Mouse (Mus musculus) embryonic fibroblast, embryonic 13.5 days (primary cell): Measurements from ENCODE around the gene Gp1ba. TPM values are rescaled to one million over a fixed set of nuclear protein-coding genes. Genes with fewer than 3 reads are reported as not detected.

Experiments used
- H3K27ac ChIP-seq: 2 replicates; pipeline ENCODE4 v1.5.1; 2012; ENCODE audit warnings: low read length, control low read depth, inconsistent platforms; ENCODE audit not compliant: insufficient read depth
- H3K4me1 ChIP-seq: 2 replicates; pipeline ENCODE4 v1.6.1; 2011; ENCODE audit warnings: low read length; ENCODE audit not compliant: control insufficient read depth, insufficient read depth
- H3K4me3 ChIP-seq: 2 replicates; pipeline ENCODE4 v1.5.1; 2011; ENCODE audit warnings: mild to moderate bottlenecking, control low read depth, low read length; ENCODE audit not compliant: insufficient read depth
- CTCF ChIP-seq: IDR thresholded peaks from 2 replicates; pipeline ENCODE4 v1.5.1; 2011; ENCODE audit warnings: mild to moderate bottlenecking, control low read depth, low read length, moderate library complexity, borderline replicate concordance; ENCODE audit not compliant: insufficient read depth
- POLR2A ChIP-seq: IDR thresholded peaks from 2 replicates; pipeline ENCODE4 v1.6.1; 2011; ENCODE audit warnings: low read depth, mild to moderate bottlenecking, control low read depth, low read length, moderate library complexity
- polyA plus RNA-seq: library from polyadenylated mRNA; stranded (reverse); fragments of >200 nt; gene quantifications from 2 replicates; pipeline ENCODE4 v1.2.4, GENCODE M21; 2011; ENCODE audit warnings: low read depth; ENCODE audit not compliant: missing spikeins, insufficient read length

Gp1ba gene
- polyA plus RNA-seq, 1 experiment: not detected

- Histone ChIP-seq H3K4me3 (no peak overlapping the region), H3K27ac (no peak overlapping the region), H3K4me1 (no peaks in the 10 kb centered on the region)
- TF ChIP-seq POLR2A: no peak
- no peak for TF ChIP-seq CTCF
These were observed 12.0 kb upstream of the Gp1ba start for GRCm38 (mm10) chr11:70626877-70627276.

- Histone ChIP-seq H3K4me3 (no peak overlapping the region), H3K4me1 (no peaks in the 10 kb centered on the region), H3K27ac (no peak overlapping the region)
- TF ChIP-seq POLR2A (no peak), CTCF (no peak)
These were observed 10.5 kb upstream of the Gp1ba start for GRCm38 (mm10) chr11:70628431-70628830.

- no peak overlapping the region for H3K4me3 ChIP-seq
- TF ChIP-seq CTCF (no peak), POLR2A (no peak)
These were observed 9.4 kb upstream of the Gp1ba start for GRCm38 (mm10) chr11:70629557-70629956.

GRCm38 (mm10) chr11:70630129-70630528, 8.8 kb upstream of the Gp1ba start:
- Histone ChIP-seq H3K4me1 (no peaks in the 10 kb centered on the region), H3K4me3 (no peak overlapping the region), H3K27ac (no peak overlapping the region)
- no peak for TF ChIP-seq POLR2A
- no peak for TF ChIP-seq CTCF

More at GRCm38 (mm10) chr11:70629557-70629956, 9.4 kb upstream of the Gp1ba start:
- H3K4me1 ChIP-seq: no peaks in the 10 kb centered on the region
- no peak overlapping the region for H3K27ac ChIP-seq

- Histone ChIP-seq H3K4me1 (no peaks in the 10 kb centered on the region), H3K27ac (no peak overlapping the region), H3K4me3 (no peak overlapping the region)
- no peak for TF ChIP-seq CTCF
- no peak for TF ChIP-seq POLR2A
These were observed 3.3 kb upstream of the Gp1ba start for GRCm38 (mm10) chr11:70635601-70636000.

- Histone ChIP-seq H3K4me1 (no peaks in the 10 kb centered on the region), H3K27ac (no peak overlapping the region), H3K4me3 (no peak overlapping the region)
- no peak for TF ChIP-seq POLR2A
- TF ChIP-seq CTCF: no peak
These were observed 1.2 kb upstream of the Gp1ba start for GRCm38 (mm10) chr11:70637764-70638163.

- Histone ChIP-seq H3K4me1 (no peaks in the 10 kb centered on the region), H3K27ac (no peak overlapping the region), H3K4me3 (no peak overlapping the region)
- TF ChIP-seq POLR2A: no peak
These were observed 629 bp upstream of the Gp1ba start for GRCm38 (mm10) chr11:70638293-70638692.

- Histone ChIP-seq H3K27ac (no peak overlapping the region), H3K4me3 (no peak overlapping the region), H3K4me1 (no peaks in the 10 kb centered on the region)
- TF ChIP-seq POLR2A: 0 out of 2 replicates have a peak, but pooled peaks have one; percentile 6
- TF ChIP-seq CTCF: no peak
These were observed 1.1 kb downstream of the Gp1ba start for GRCm38 (mm10) chr11:70639976-70640375.

GRCm38 (mm10) chr11:70641241-70641640, 2.3 kb downstream of the Gp1ba start:
- TF ChIP-seq CTCF: no peak
- no peak; the same call in 1 of the 2 replicates for TF ChIP-seq POLR2A
- Histone ChIP-seq H3K27ac (no peak overlapping the region), H3K4me3 (no peak overlapping the region), H3K4me1 (peaks cover 5% of the 10 kb centered on the region; the same call in 1 of the 2 replicates)

GRCm38 (mm10) chr11:70643051-70643450, 4.1 kb downstream of the Gp1ba start:
- Histone ChIP-seq H3K27ac (no peak overlapping the region), H3K4me3 (no peak overlapping the region)
- TF ChIP-seq POLR2A: no peak; the same call in 1 of the 2 replicates
- TF ChIP-seq CTCF: no peak

GRCm38 (mm10) chr11:70644564-70645103, 5.7 kb downstream of the Gp1ba start:
- TF ChIP-seq CTCF (no peak), POLR2A (no peak)
- Histone ChIP-seq H3K4me1 (peaks cover 9% of the 10 kb centered on the region), H3K27ac (no peak overlapping the region), H3K4me3 (no peak overlapping the region)

More at GRCm38 (mm10) chr11:70643051-70643450, 4.1 kb downstream of the Gp1ba start:
- peaks cover 5% of the 10 kb centered on the region; the same call in 1 of the 2 replicates for H3K4me1 ChIP-seq
